Mouse (Mus musculus): ENCODE results near the gene Stmnd1. TPM values are rescaled to one million over a fixed set of nuclear protein-coding genes. Genes with fewer than 3 reads are reported as not detected.
"Not testable (repeated sequence)": the region's sequence is repeated elsewhere in the genome, so short reads cannot be mapped to it uniquely, and the experiment has no call there.

The Stmnd1 gene
- 4.2 and 6.0 TPM in 2 replicates for polyA plus RNA-seq (2015; fragmentation: Nextera tagmentation; extraction: Ambion mirVana)

- TF ChIP-seq EP300 (IDR thresholded peaks at IDR 0.05) (no peak), CTCF (IDR thresholded peaks at IDR 0.05) (no peak)
- ATAC-seq: peak; percentile 65
- no peak within 1 kb of the TSS for H3K9ac ChIP-seq (replicated peaks; ENCODE audit: low read depth)
Measured at GRCm38 (mm10) chr13:46273453-46274110, at the start of gene Stmnd1. Gene Stmnd1 (plus strand): TSS chr13:46273721.

GRCm38 (mm10) chr13:46226956-46227355 is 46.6 kb upstream of the Stmnd1 start:
- Histone ChIP-seq H3K27me3 (replicated peaks; ENCODE audit: insufficient read depth, low read length) (no peaks in the 10 kb centered on the region), H3K27ac (ENCODE audit: low read length) (no peak overlapping the region), H3K9me3 (ENCODE audit: low read length) (no peaks in the 10 kb centered on the region), H3K4me1 (ENCODE audit: insufficient read depth, low read depth, low read length) (no peaks in the 10 kb centered on the region), H3K36me3 (ENCODE audit: insufficient read depth, low read length) (no peaks in the 10 kb centered on the region), H3K4me3 (ENCODE audit: low read depth, low read length) (no peak overlapping the region), H3K4me2 (replicated peaks; ENCODE audit: low read depth, low read length) (no peak overlapping the region), H3K9ac (replicated peaks; ENCODE audit: low read depth) (no peak overlapping the region)
- no peak for TF ChIP-seq EP300 (IDR thresholded peaks at IDR 0.05)
- TF ChIP-seq CTCF (IDR thresholded peaks at IDR 0.05): no peak
- ATAC-seq (no peak), DNase-seq (ENCODE audit: low spot score) (no peak)
- 46% methylated on average over 2 of the region's 2 CpGs for WGBS

More at GRCm38 (mm10) chr13:46273453-46274110, at the start of gene Stmnd1:
- Histone ChIP-seq H3K27ac (ENCODE audit: low read length) (peak within 1 kb of the TSS; percentile 20; the same call in 1 of the 2 replicates), H3K27me3 (replicated peaks; ENCODE audit: insufficient read depth, low read length) (no peaks in the 10 kb centered on the region), H3K4me1 (ENCODE audit: insufficient read depth, low read depth, low read length) (peaks cover 3% of the 10 kb centered on the region; the same call in 1 of the 2 replicates), H3K9me3 (ENCODE audit: low read length) (no peaks in the 10 kb centered on the region), H3K4me3 (ENCODE audit: low read depth, low read length) (no peak within 1 kb of the TSS), H3K36me3 (ENCODE audit: insufficient read depth, low read length) (no peaks in the 10 kb centered on the region), H3K4me2 (replicated peaks; ENCODE audit: low read depth, low read length) (peak within 1 kb of the TSS; percentile 23)
- WGBS: 23% methylated on average over 8 of the region's 8 CpGs
- DNase-seq (ENCODE audit: low spot score): peak; percentile 57

- Histone ChIP-seq H3K4me2 (replicated peaks; ENCODE audit: low read depth, low read length) (no peak overlapping the region), H3K27me3 (replicated peaks; ENCODE audit: insufficient read depth, low read length) (no peaks in the 10 kb centered on the region), H3K27ac (ENCODE audit: low read length) (no peak overlapping the region), H3K9ac (replicated peaks; ENCODE audit: low read depth) (no peak overlapping the region), H3K4me3 (ENCODE audit: low read depth, low read length) (no peak overlapping the region), H3K36me3 (ENCODE audit: insufficient read depth, low read length) (no peaks in the 10 kb centered on the region), H3K4me1 (ENCODE audit: insufficient read depth, low read depth, low read length) (no peaks in the 10 kb centered on the region), H3K9me3 (ENCODE audit: low read length) (no peaks in the 10 kb centered on the region)
- WGBS: 84% methylated on average over 4 of the region's 4 CpGs
- TF ChIP-seq EP300 (IDR thresholded peaks at IDR 0.05): no peak
- no peak for TF ChIP-seq CTCF (IDR thresholded peaks at IDR 0.05)
- DNase-seq (ENCODE audit: low spot score): no peak
- ATAC-seq: no peak
Measured at GRCm38 (mm10) chr13:46227486-46227885, 46.0 kb upstream of the Stmnd1 start.

GRCm38 (mm10) chr13:46228750-46229149 is 44.8 kb upstream of the Stmnd1 start:
- ATAC-seq; DNase-seq (ENCODE audit: low spot score); H3K27me3 ChIP-seq (replicated peaks; ENCODE audit: insufficient read depth, low read length); H3K9ac ChIP-seq (replicated peaks; ENCODE audit: low read depth); H3K4me3 ChIP-seq (ENCODE audit: low read depth, low read length); H3K9me3 ChIP-seq (ENCODE audit: low read length); H3K4me1 ChIP-seq (ENCODE audit: insufficient read depth, low read depth, low read length); H3K27ac ChIP-seq (ENCODE audit: low read length); H3K4me2 ChIP-seq (replicated peaks; ENCODE audit: low read depth, low read length); H3K36me3 ChIP-seq (ENCODE audit: insufficient read depth, low read length): not testable (repeated sequence)
- 100% methylated on average over 1 of the region's 1 CpGs for WGBS

GRCm38 (mm10) chr13:46231514-46232085 is 41.9 kb upstream of the Stmnd1 start:
- Histone ChIP-seq H3K36me3 (ENCODE audit: insufficient read depth, low read length) (no peaks in the 10 kb centered on the region), H3K9ac (replicated peaks; ENCODE audit: low read depth) (no peak overlapping the region), H3K4me1 (ENCODE audit: insufficient read depth, low read depth, low read length) (no peaks in the 10 kb centered on the region), H3K4me2 (replicated peaks; ENCODE audit: low read depth, low read length) (no peak overlapping the region), H3K27ac (ENCODE audit: low read length) (no peak overlapping the region), H3K4me3 (ENCODE audit: low read depth, low read length) (no peak overlapping the region), H3K27me3 (replicated peaks; ENCODE audit: insufficient read depth, low read length) (no peaks in the 10 kb centered on the region), H3K9me3 (ENCODE audit: low read length) (no peaks in the 10 kb centered on the region)
- peak; percentile 52; the same call in 1 of the 2 replicates for TF ChIP-seq EP300 (IDR thresholded peaks at IDR 0.05)
- no peak for TF ChIP-seq CTCF (IDR thresholded peaks at IDR 0.05)
- 49% methylated on average over 5 of the region's 5 CpGs for WGBS
- ATAC-seq: peak; percentile 75
- DNase-seq (ENCODE audit: low spot score): peak; percentile 81

GRCm38 (mm10) chr13:46237723-46238349 is 35.7 kb upstream of the Stmnd1 start:
- no peaks in the 10 kb centered on the region for H3K36me3 ChIP-seq (ENCODE audit: insufficient read depth, low read length)
- peak; percentile 68 for ATAC-seq
- H3K4me2 ChIP-seq (replicated peaks; ENCODE audit: low read depth, low read length): no peak overlapping the region
- H3K27ac ChIP-seq (ENCODE audit: low read length): no peak overlapping the region
- 50% methylated on average over 7 of the region's 7 CpGs for WGBS
- no peaks in the 10 kb centered on the region for H3K4me1 ChIP-seq (ENCODE audit: insufficient read depth, low read depth, low read length)
- H3K9me3 ChIP-seq (ENCODE audit: low read length): no peaks in the 10 kb centered on the region
- H3K27me3 ChIP-seq (replicated peaks; ENCODE audit: insufficient read depth, low read length): no peaks in the 10 kb centered on the region
- peak; percentile 65 for DNase-seq (ENCODE audit: low spot score)
- TF ChIP-seq EP300 (IDR thresholded peaks at IDR 0.05) (no peak), CTCF (IDR thresholded peaks at IDR 0.05) (no peak)
- no peak overlapping the region for H3K9ac ChIP-seq (replicated peaks; ENCODE audit: low read depth)
- no peak overlapping the region for H3K4me3 ChIP-seq (ENCODE audit: low read depth, low read length)
